Mouse (Mus musculus) heart, embryonic 10.5 days (tissue): ENCODE results near the gene Astn2. TPM values are rescaled to one million over a fixed set of nuclear protein-coding genes. Genes with fewer than 3 reads are reported as not detected.
"Not testable (repeated sequence)": the region's sequence is repeated elsewhere in the genome, so short reads cannot be mapped to it uniquely, and the experiment has no call there.

Source experiments
- DNase-seq: peaks from one replicate; pipeline ENCODE4 v3.0.0-alpha.2; 2017; ENCODE audit warnings: low spot score
- H3K27ac ChIP-seq: fragments of 300-500 bp; sonication (generic); 2 replicates; pipeline ENCODE4 v1.5.1; 2016; ENCODE audit warnings: mild to moderate bottlenecking
- H3K27me3 ChIP-seq: fragments of 300-500 bp; sonication (generic); 2 replicates; pipeline ENCODE4 v1.6.1; 2016; ENCODE audit warnings: mild to moderate bottlenecking; ENCODE audit not compliant: poor library complexity, insufficient read depth, severe bottlenecking
- H3K36me3 ChIP-seq: fragments of 300-500 bp; sonication (generic); 2 replicates; pipeline ENCODE4 v1.6.1; 2016; ENCODE audit warnings: mild to moderate bottlenecking, moderate library complexity
- H3K4me1 ChIP-seq: fragments of 300-500 bp; sonication (generic); 2 replicates; pipeline ENCODE4 v1.6.1; 2016; ENCODE audit warnings: mild to moderate bottlenecking
- H3K4me3 ChIP-seq: fragments of 300-500 bp; sonication (generic); 2 replicates; pipeline ENCODE4 v1.5.1; 2016; ENCODE audit warnings: mild to moderate bottlenecking, moderate library complexity
- H3K9me3 ChIP-seq: fragments of 300-500 bp; sonication (generic); 2 replicates; pipeline ENCODE4 v1.6.1; 2016; ENCODE audit warnings: mild to moderate bottlenecking, moderate library complexity
- WGBS: fragments of 180-500 bp; shearing (Covaris S2); methylation state at CpG from one replicate; pipeline ENCODE4 v1.1.7; 2016; 5-methylcytosine and 5-hydroxymethylcytosine counted together
- polyA plus RNA-seq: library from polyadenylated mRNA; unstranded; fragments of >200 nt; fragmentation: Nextera tagmentation; extraction: Ambion mirVana; gene quantifications from 2 replicates; pipeline ENCODE4 v1.2.1, GENCODE M21; 2016

The Astn2 gene
- polyA plus RNA-seq, 1 experiment from 2014 or later: 0.18 TPM

- 81% methylated on average over 1 of the region's 1 CpGs for WGBS
- no peaks in the 10 kb centered on the region for H3K36me3 ChIP-seq
- no peak for DNase-seq
- H3K9me3 ChIP-seq: no peaks in the 10 kb centered on the region
- H3K4me1 ChIP-seq: no peaks in the 10 kb centered on the region
- no peak overlapping the region for H3K4me3 ChIP-seq
- no peaks in the 10 kb centered on the region for H3K27me3 ChIP-seq
- H3K27ac ChIP-seq: no peak overlapping the region
Measured at GRCm38 (mm10) chr4:65717899-65718298, 686.5 kb downstream of the Astn2 start.

DNA sequence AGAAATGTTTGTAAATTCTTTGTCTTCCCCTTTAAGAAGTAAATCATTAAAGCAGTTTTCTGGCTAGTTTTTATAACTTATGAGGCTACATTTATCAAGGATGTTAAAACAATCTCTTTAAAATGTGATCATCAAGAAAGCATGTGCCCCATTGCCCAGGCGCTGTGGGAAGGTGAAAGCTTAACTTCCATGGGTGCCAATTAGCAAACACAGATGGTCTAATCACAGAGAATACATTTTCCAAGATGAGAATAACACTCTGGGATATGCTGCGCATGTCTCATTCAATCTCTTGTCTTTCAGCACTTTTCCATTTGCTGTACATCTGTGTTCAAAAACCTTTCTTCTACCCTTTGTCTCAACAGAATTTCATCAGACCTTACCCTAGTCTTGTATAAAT is 688.3 kb downstream of the Astn2 start:
- H3K27me3 ChIP-seq: no peaks in the 10 kb centered on the region
- no peak for DNase-seq
- H3K4me3 ChIP-seq: no peak overlapping the region
- H3K4me1 ChIP-seq: no peaks in the 10 kb centered on the region
- 86% methylated on average over 2 of the region's 2 CpGs for WGBS
- H3K27ac ChIP-seq: no peak overlapping the region
- H3K9me3 ChIP-seq: no peaks in the 10 kb centered on the region
- H3K36me3 ChIP-seq: no peaks in the 10 kb centered on the region

GRCm38 (mm10) chr4:65711678-65712077 is 692.7 kb downstream of the Astn2 start:
- 85% methylated on average over 2 of the region's 2 CpGs for WGBS

GRCm38 (mm10) chr4:65710623-65711022 is 693.8 kb downstream of the Astn2 start:
- H3K27me3 ChIP-seq: no peaks in the 10 kb centered on the region
- H3K4me1 ChIP-seq: no peaks in the 10 kb centered on the region
- H3K27ac ChIP-seq: no peak overlapping the region
- no peak for DNase-seq
- H3K4me3 ChIP-seq: no peak overlapping the region
- no peaks in the 10 kb centered on the region for H3K9me3 ChIP-seq
- no peaks in the 10 kb centered on the region for H3K36me3 ChIP-seq

More at GRCm38 (mm10) chr4:65711678-65712077, 692.7 kb downstream of the Astn2 start:
- H3K9me3 ChIP-seq: no peaks in the 10 kb centered on the region
- H3K4me1 ChIP-seq: no peaks in the 10 kb centered on the region
- DNase-seq: no peak
- H3K36me3 ChIP-seq: no peaks in the 10 kb centered on the region
- H3K4me3 ChIP-seq: no peak overlapping the region
- H3K27ac ChIP-seq: no peak overlapping the region
- H3K27me3 ChIP-seq: no peaks in the 10 kb centered on the region

GRCm38 (mm10) chr4:65701848-65702247 is 702.6 kb downstream of the Astn2 start:
- WGBS: 65% methylated on average over 4 of the region's 4 CpGs
- DNase-seq: no peak
- no peak overlapping the region for H3K27ac ChIP-seq
- no peaks in the 10 kb centered on the region for H3K4me1 ChIP-seq
- no peaks in the 10 kb centered on the region for H3K9me3 ChIP-seq
- H3K4me3 ChIP-seq: no peak overlapping the region
- H3K36me3 ChIP-seq: no peaks in the 10 kb centered on the region
- no peaks in the 10 kb centered on the region for H3K27me3 ChIP-seq

DNA sequence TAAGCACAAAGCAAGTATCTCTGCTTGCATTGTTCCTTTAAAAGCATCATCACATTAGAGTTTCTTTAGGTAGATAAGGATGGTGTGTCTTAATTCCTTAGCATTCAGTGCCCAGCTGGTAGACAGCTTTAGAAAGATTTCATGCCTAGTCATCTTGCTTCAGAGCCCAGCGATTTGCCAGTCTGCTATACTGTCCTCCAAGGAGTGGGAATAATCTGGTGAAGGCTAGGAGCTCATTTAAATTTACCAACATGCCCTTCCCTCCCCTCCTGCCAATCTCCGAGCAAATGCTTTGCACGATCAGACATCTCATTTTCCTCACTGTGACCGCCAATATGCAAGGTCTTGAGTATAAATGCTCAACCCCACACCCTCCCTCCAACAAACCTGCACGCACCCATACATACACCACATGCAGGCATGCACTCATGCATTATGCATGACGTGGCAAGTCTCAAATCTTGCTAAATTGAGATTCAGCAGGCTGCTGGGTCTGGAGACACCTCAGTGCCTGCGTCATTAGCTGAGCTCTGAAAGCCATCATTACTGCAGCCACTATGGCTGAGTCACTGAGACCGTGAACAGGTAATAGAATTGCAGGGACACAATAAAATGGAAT is 704.6 kb downstream of the Astn2 start:
- Histone ChIP-seq H3K36me3 (no peaks in the 10 kb centered on the region), H3K4me1 (no peaks in the 10 kb centered on the region), H3K27ac (no peak overlapping the region), H3K4me3 (no peak overlapping the region), H3K27me3 (no peaks in the 10 kb centered on the region), H3K9me3 (no peaks in the 10 kb centered on the region)
- no peak for DNase-seq
- 73% methylated on average over 8 of the region's 8 CpGs for whole genome bisulfite sequencing

- no peak overlapping the region for H3K4me3 ChIP-seq
- no peaks in the 10 kb centered on the region for H3K9me3 ChIP-seq
- H3K27me3 ChIP-seq: no peaks in the 10 kb centered on the region
- DNase-seq: no peak
- H3K4me1 ChIP-seq: no peaks in the 10 kb centered on the region
- no peaks in the 10 kb centered on the region for H3K36me3 ChIP-seq
- no peak overlapping the region for H3K27ac ChIP-seq
- WGBS: 83% methylated on average over 5 of the region's 5 CpGs
Measured at GRCm38 (mm10) chr4:65695241-65695640, 709.2 kb downstream of the Astn2 start.

- H3K27ac ChIP-seq: no peak overlapping the region
- no peaks in the 10 kb centered on the region for H3K9me3 ChIP-seq
- no peaks in the 10 kb centered on the region for H3K36me3 ChIP-seq
- WGBS: 87% methylated on average over 5 of the region's 5 CpGs
- DNase-seq: no peak
- H3K4me1 ChIP-seq: no peaks in the 10 kb centered on the region
- H3K4me3 ChIP-seq: no peak overlapping the region
- no peaks in the 10 kb centered on the region for H3K27me3 ChIP-seq
Measured at GRCm38 (mm10) chr4:65694011-65694410, 710.4 kb downstream of the Astn2 start.

GRCm38 (mm10) chr4:65687006-65687723 is 717.2 kb downstream of the Astn2 start:
- WGBS: 40% methylated on average over 1 of the region's 1 CpGs
- no peak overlapping the region for H3K27ac ChIP-seq
- DNase-seq: no peak
- H3K4me1 ChIP-seq: no peaks in the 10 kb centered on the region
- H3K4me3 ChIP-seq: no peak overlapping the region
- no peaks in the 10 kb centered on the region for H3K36me3 ChIP-seq
- H3K27me3 ChIP-seq: no peaks in the 10 kb centered on the region
- no peaks in the 10 kb centered on the region for H3K9me3 ChIP-seq

DNA sequence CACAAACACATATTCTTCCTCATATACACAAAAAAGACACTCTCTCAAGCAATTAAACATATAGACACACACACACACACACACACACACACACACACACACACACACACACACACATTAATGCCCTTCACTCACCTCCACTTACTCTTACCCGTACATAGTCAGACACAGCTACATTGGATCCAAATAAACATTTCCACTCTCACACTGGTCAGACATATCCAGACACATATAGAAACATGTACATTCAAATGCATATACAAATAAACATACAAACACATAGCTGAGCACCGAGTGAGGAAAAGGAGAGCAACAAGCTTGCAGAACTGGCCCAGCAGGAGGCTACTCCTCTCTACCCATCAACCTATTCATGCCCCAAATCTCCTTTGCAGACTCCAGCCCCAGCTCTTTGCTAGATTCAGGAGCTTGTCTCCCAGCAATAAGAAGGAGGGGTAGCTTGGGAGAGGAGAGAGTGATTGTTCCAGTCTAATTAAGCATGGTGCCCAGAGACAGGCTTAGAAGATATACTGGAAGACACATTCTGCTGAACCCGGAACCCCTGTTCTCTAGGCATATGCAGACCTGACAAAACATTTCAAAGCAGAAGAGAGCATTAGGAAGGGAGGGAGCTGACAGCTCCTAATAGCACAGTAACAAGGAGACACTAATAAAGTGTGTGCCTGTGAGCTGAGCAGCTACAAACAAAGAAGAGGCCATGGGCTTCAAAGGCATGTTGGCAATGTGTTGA is 718.0 kb downstream of the Astn2 start:
- Histone ChIP-seq H3K27ac (no peak overlapping the region), H3K36me3 (no peaks in the 10 kb centered on the region), H3K27me3 (no peaks in the 10 kb centered on the region), H3K4me1 (no peaks in the 10 kb centered on the region), H3K9me3 (no peaks in the 10 kb centered on the region), H3K4me3 (no peak overlapping the region)
- no peak for DNase-seq
- 69% methylated on average over 3 of the region's 3 CpGs for WGBS

DNA sequence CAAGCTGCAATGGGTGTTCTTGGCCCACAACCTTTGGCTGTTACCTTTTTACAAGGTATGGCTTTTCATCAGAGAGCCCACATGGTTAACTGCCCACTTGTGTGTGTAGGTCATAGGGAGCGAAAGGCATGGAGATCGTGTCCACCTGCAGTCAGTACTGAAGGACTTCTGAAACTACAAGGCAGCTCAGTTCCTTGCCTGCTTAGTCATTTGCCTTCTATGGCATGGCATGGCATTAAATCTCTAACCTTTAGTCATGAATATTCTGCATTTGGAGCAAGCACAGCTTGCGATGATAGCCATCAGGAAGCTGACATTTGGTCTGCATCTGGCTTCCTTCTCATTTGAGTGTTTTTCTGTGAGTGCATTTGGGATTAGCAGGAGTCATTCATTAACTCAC is 720.0 kb downstream of the Astn2 start:
- no peaks in the 10 kb centered on the region for H3K36me3 ChIP-seq
- no peaks in the 10 kb centered on the region for H3K4me1 ChIP-seq
- no peaks in the 10 kb centered on the region for H3K9me3 ChIP-seq
- H3K27ac ChIP-seq: no peak overlapping the region
- H3K4me3 ChIP-seq: no peak overlapping the region
- DNase-seq: no peak
- 84% methylated on average over 3 of the region's 3 CpGs for WGBS
- no peaks in the 10 kb centered on the region for H3K27me3 ChIP-seq

DNA sequence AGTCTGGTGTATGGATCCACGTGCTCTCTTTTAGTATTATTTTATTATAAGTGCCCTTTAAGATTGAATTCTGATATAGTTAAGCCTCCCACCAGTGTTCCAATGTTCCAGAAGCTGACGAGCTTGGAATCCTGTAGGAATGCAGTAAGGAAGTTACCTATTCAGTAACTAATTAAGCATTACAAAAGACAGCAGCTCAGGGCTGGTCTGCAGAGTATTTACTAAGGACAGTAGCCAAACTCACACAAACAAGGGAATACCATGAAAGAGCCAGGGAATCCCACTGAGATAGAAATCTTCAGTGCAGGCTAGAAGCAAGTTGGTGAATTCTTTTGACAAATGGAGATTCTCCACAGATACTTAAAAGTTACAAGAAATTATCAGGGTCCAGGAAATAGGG is 724.6 kb downstream of the Astn2 start:
- not testable (repeated sequence) for H3K27ac ChIP-seq, H3K9me3 ChIP-seq, DNase-seq, H3K36me3 ChIP-seq, H3K4me1 ChIP-seq, H3K4me3 ChIP-seq, H3K27me3 ChIP-seq
- WGBS: 45% methylated on average over 2 of the region's 2 CpGs

GRCm38 (mm10) chr4:65678929-65679328 is 725.5 kb downstream of the Astn2 start:
- DNase-seq: no peak
- 12% methylated on average over 5 of the region's 5 CpGs for WGBS
- H3K4me1 ChIP-seq: peaks cover 4% of the 10 kb centered on the region; the same call in 1 of the 2 replicates
- H3K27ac ChIP-seq: no peak overlapping the region; the same call in 1 of the 2 replicates
- H3K27me3 ChIP-seq: no peaks in the 10 kb centered on the region
- no peaks in the 10 kb centered on the region for H3K36me3 ChIP-seq
- H3K4me3 ChIP-seq: no peak overlapping the region
- no peaks in the 10 kb centered on the region for H3K9me3 ChIP-seq
